ENCODE assay signal across 8 mouse cellular contexts in the genomic region with DNA sequence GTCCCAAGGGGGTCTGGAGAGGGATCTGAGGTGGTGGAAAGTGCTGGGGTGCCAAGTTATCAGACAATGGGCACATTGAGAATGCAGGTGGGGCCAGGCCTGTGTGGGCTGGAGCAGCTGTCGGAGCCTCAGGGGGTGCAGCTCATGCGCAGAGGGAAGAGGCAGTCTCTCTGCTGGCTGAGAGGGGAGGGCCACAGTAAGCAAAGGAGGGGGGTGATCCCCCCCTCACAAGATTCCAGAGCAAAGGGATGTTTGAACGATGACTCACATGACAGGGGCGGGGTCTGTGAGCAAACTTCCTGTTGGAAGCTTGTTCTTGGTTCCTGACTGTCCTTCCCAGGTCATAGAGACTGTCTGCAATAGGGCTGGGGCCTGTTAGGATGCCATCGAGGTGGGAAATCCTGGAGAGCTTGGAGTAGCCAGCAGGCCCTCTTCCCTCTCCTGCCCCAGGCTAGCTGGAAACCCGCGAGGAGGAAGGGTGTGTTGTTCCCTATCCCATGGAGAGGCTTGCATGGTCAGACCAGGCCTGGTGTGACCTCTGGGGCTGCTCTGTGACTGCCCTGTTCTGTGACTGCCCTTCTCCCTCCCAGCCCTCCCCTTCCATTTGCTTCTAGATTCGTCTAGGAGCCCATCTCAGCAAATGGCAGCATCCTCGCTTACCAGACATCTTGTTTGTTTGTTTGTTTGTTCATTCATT. TPM values are rescaled to one million over a fixed set of nuclear protein-coding genes. Genes with fewer than 3 reads are reported as not detected.
DNase-seq lines count a peak whose midpoint lies in the region; ATAC-seq lines count a peak whose summit lies in the region.

No protein-coding gene starts in this region.

- no peaks in the 10 kb centered on the region for H3K27me3 ChIP-seq in hindbrain, embryonic 10.5 days (ENCODE audit: insufficient read depth, poor library complexity, severe bottlenecking)
- no peaks in the 10 kb centered on the region for H3K27me3 ChIP-seq in hindbrain, embryonic 13.5 days
- peaks cover 11% of the 10 kb centered on the region; the same call in 1 of the 2 replicates for H3K27me3 ChIP-seq in heart, embryonic 10.5 days (ENCODE audit: insufficient read depth, poor library complexity, severe bottlenecking)

- H3K4me3 ChIP-seq in hindbrain, embryonic 10.5 days: no peak overlapping the region
- H3K4me3 ChIP-seq in hindbrain, embryonic 13.5 days: no peak overlapping the region
- no peak overlapping the region for H3K4me3 ChIP-seq in heart, embryonic 10.5 days

- peak overlapping the region; percentile 57 for H3K27ac ChIP-seq in hindbrain, embryonic 10.5 days
- no peak overlapping the region for H3K27ac ChIP-seq in hindbrain, embryonic 13.5 days
- peak overlapping the region; percentile 67 for H3K27ac ChIP-seq in heart, embryonic 10.5 days

- no peak for ATAC-seq in hindbrain, embryonic 13.5 days (ENCODE audit: low FRiP score)

- no peaks in the 10 kb centered on the region for H3K9me3 ChIP-seq in hindbrain, embryonic 10.5 days
- peaks cover 4% of the 10 kb centered on the region; the same call in 1 of the 2 replicates for H3K9me3 ChIP-seq in hindbrain, embryonic 13.5 days
- H3K9me3 ChIP-seq in heart, embryonic 10.5 days: no peaks in the 10 kb centered on the region

- H3K4me2 ChIP-seq in hindbrain, embryonic 13.5 days: no peak overlapping the region

- 47% methylated on average over 9 of the region's 9 CpGs for WGBS in hindbrain, embryonic 10.5 days
- WGBS in hindbrain, embryonic 13.5 days: 63% methylated on average over 9 of the region's 9 CpGs
- WGBS in heart, embryonic 10.5 days: 34% methylated on average over 9 of the region's 9 CpGs

- no peaks in the 10 kb centered on the region for H3K36me3 ChIP-seq in hindbrain, embryonic 10.5 days
- H3K36me3 ChIP-seq in hindbrain, embryonic 13.5 days: no peaks in the 10 kb centered on the region
- no peaks in the 10 kb centered on the region for H3K36me3 ChIP-seq in heart, embryonic 10.5 days

- DNase-seq in hindbrain, embryonic 10.5 days (ENCODE audit: low spot score): peak; percentile 55
- DNase-seq in adrenal gland, postnatal 25 days: peak; percentile 19
- DNase-seq in heart, embryonic 10.5 days (ENCODE audit: low spot score): peak; percentile 87
- DNase-seq in kidney, postnatal 25 days: peak; percentile 81 to 92
- peak; percentile 59 for DNase-seq in mesoderm, embryonic 11.5 days (ENCODE audit: low read depth, low spot score)
- no peak for DNase-seq in thymus, postnatal 4 days
- no peak for DNase-seq in spleen, postnatal 10 days (ENCODE audit: low spot score in 2 of 2)

- peaks cover 35% of the 10 kb centered on the region for H3K4me1 ChIP-seq in hindbrain, embryonic 10.5 days (replicated peaks)
- H3K4me1 ChIP-seq in hindbrain, embryonic 13.5 days (replicated peaks): peaks cover 10% of the 10 kb centered on the region
- peaks cover 17% of the 10 kb centered on the region for H3K4me1 ChIP-seq in heart, embryonic 10.5 days

- H3K9ac ChIP-seq in hindbrain, embryonic 13.5 days: no peak overlapping the region

RNA-seq across cellular contexts. Expression of gene Cdh1, which starts 16.5 kb away (rescaled TPM):
- polyA plus RNA-seq in hindbrain, embryonic 10.5 days (2016; fragmentation: Nextera tagmentation; extraction: Ambion mirVana): 9.0 and 10.5 TPM in 2 replicates
- polyA plus RNA-seq in hindbrain, embryonic 13.5 days (2015; fragmentation: Nextera tagmentation; extraction: Ambion mirVana): 1.7 and 2.3 TPM in 2 replicates
- total RNA-seq in adrenal gland, postnatal 25 days (2021): 0.06 and 0.48 TPM in 2 replicates
- polyA plus RNA-seq in heart, embryonic 10.5 days (2016; fragmentation: Nextera tagmentation; extraction: Ambion mirVana): 3.3 and 11.4 TPM in 2 replicates

RNA-seq across cellular contexts. Expression of gene Gm10073, which starts 46.4 kb away (rescaled TPM):
- polyA plus RNA-seq in hindbrain, embryonic 10.5 days (2016; fragmentation: Nextera tagmentation; extraction: Ambion mirVana): 6.2 and 8.0 TPM in 2 replicates
- polyA plus RNA-seq in hindbrain, embryonic 13.5 days (2015; fragmentation: Nextera tagmentation; extraction: Ambion mirVana): 6.1 and 9.5 TPM in 2 replicates
- total RNA-seq in adrenal gland, postnatal 25 days (2021): 101 and 113 TPM in 2 replicates
- 4.9 and 6.8 TPM in 2 replicates for polyA plus RNA-seq in heart, embryonic 10.5 days (2016; fragmentation: Nextera tagmentation; extraction: Ambion mirVana)

Comparison
In these comparisons a context has a peak if more than half of its experiments do, and no peak if none do; other contexts are left out.
1. DNase-seq: peak in hindbrain, embryonic 10.5 days (single experiment), adrenal gland, postnatal 25 days (single experiment), heart, embryonic 10.5 days (single experiment), kidney, postnatal 25 days (2 of 2) and mesoderm, embryonic 11.5 days (single experiment); none in thymus, postnatal 4 days (single experiment) and spleen, postnatal 10 days (0 of 2).